Mouse (Mus musculus) kidney, adult 8-10 months (tissue): ENCODE measurements around the gene Herc4.
A peak's percentile ranks its signal among the peaks of the same experiment; 100 is the strongest.
"Not testable (repeated sequence)": the region's sequence is repeated elsewhere in the genome, so short reads cannot be mapped to it uniquely, and the experiment has no call there.

ENCODE experiments used
- DNase-seq, 2 experiments: peaks; one replicate each; pipeline ENCODE4 v3.0.0; 2022

The Herc4 gene

GRCm38 (mm10) chr10:63258696-63259095 is 15.1 kb downstream of the Herc4 start:
- no peak for DNase-seq

DNA sequence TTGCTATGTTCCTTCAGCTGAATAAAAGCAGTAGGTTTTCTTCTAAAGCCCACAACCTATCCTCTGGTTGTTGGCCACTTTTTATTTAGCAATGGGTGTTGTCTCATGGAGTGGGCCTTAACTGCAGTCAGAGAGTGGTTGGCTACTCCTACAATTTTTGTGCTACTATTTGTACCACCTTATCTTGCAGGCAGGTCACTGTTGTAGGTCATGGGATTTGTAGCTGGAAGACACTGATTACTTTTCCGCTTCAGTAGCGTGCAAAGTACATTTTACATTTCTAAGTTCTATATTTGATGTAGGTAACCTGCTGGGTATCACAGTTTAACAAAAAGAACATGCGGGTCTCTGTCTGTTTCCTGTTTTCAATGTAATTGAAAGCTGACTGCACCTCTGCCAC is 15.7 kb downstream of the Herc4 start:
- DNase-seq, result no peak

GRCm38 (mm10) chr10:63267941-63268340 is 24.3 kb downstream of the Herc4 start:
- DNase-seq, result no peak

DNA sequence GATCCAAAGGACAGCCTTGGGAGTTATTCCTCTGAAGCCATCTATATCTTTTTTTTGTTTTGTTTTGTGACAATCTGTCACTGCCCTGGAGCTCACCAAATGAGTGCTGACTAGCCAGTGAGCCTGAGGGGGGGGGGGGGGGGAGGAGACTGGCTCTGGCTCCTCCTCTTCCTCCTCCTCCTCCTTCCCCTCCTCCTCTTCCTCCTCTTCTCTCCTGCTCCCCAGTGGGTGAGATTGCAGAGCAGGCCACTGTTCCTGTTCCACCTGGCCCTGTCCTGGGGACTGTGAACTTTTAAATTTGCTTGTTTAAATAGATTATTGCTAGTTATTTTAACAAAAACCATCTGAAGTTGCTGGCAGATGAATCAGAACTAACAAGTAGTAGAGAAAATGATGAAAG is 28.8 kb downstream of the Herc4 start:
- DNase-seq, result no peak

- no peak for DNase-seq
Observed at GRCm38 (mm10) chr10:63272868-63273267, 29.3 kb downstream of the Herc4 start.

DNA sequence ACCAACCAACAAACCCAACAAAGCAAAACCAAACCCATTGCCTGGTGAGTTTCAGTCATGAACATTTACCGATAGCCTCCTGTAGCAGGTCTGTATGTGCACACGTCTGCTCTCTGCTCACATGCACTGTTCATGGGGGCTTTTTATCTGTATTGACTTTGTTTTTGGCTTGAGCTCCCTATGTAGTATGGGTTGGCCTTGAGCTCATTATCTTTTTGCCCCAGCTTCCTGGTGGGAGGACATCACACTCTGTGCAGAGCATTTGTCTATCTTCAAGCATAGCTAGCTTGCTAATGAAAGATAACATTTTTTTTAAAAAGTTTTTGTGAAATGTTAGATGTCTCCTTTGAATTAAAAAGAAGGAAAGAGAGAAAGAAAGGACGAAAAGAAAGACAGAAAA is 33.4 kb downstream of the Herc4 start:
- DNase-seq, result no peak

DNA sequence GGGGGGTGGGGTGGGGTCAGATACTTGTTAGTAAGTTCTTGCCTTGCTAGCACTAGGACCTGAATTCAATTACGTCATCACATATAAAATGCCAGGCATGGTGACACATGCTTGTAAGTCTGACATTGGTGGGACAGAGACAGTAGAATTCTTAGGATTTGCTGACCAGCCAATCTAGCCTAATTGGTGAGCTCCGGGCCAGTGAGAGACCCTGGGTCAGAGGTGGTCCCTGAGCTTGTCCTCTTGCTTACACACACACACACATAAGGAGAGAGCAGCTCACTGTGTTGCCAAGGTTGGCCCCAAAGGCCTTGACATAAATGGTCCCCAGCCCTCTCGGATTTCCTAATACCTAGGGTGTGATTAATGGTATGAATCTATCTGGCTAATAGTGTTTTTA is 36.2 kb downstream of the Herc4 start:
- DNase-seq, result no peak

DNA sequence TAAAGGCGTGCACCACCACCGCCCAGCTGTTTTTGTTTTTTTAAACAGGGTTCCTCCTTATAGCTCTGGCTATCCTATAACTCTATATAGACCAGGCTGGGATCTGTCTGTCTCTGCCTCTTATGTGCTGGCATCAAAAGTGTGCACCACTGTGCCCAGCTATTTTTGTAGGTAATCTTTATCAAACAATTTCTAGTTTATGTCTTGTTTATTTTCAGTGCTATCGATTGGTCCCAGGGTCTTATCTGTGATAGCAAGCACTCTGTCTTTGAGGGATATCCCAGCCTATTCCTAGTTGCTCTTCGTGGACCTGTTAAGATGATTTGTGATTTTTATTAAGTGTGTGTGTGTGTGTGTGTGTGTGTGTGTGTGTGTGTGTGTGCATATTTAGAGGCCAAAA is 38.8 kb downstream of the Herc4 start:
- no peak for DNase-seq

- DNase-seq, result peak; percentile 49 to 53
Observed at GRCm38 (mm10) chr10:63282846-63283245, 39.2 kb downstream of the Herc4 start.

DNA sequence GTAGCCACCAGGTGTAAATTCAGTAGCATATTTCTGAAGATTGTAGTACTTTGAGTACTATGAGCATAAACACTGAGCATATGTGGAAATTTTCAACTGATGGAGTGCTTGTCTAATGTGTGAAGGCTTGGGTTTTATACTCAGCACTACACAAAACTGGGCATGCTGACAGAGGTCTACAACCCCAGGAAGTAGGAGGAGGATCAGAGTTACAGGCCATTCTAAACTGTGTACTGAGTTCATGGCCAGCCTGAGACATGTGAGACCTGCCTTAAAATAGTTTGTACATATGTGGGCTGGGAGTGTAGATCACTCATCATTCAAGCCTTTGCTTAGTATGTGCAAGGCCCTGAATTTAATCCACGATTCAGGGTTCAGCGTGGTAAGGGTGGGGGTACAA is 58.7 kb downstream of the Herc4 start:
- DNase-seq, result no peak

- peak; percentile 70 to 87 for DNase-seq
Observed at GRCm38 (mm10) chr10:63308582-63309366, 65.2 kb downstream of the Herc4 start.

GRCm38 (mm10) chr10:63313726-63314125 is 70.1 kb downstream of the Herc4 start:
- peak; percentile 54 to 70 for DNase-seq

DNA sequence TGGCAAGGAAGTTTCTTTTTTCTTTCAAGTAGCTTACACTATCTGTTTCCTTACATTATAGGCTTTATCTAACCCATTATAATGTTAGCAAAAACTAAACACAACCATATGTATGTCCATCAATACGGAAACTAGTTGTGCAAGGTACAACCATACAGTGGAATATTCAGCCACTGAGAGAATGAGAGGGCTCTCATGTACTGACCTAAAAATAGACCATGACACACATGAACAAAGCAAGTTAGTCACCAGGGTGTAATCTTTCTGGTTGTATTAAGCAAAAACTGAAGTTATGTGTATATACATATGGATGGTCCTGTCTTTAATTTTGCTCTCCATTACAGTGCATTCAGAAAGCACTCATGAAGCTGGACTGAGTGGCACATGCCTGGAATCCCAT is 83.5 kb downstream of the Herc4 start:
- DNase-seq, result no peak

DNA sequence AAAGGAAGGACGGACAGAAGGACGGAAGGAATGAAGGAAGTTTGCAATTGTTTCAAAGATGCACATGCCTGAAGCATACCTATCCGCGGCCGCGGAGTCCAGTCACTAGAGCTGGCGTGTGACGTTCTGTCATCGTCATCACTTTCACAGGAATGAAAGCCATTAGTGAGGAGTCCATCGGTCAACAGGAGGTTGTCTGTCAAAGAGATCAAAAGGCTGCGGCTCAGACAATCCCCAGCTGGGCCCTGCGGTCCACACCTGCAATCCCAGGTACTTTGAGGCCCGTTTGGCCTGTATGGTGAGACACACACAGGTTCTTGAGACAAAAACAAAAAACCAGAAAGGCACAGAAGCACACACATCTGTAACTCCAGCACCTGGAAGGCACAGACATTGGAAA is 93.3 kb downstream of the Herc4 start:
- DNase-seq, result peak; percentile 29 to 62

DNA sequence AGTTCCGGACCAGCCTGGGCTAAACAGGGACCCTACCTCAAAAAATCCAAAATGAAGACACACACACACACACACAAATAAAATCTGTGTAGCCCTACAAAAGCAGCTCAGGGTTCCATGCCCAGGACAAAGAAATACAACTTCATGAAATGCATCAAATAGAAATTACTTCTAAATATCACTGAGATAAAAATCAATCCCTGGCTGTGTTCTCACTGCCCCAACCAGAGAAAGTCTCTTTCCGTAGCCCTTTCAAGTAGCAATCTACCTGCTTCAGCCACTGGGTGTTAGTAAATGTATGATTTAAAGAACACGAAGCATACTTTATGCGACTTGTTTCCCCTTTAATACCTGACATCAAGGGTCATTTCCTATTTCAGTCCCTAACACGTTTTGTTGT is 93.7 kb downstream of the Herc4 start:
- DNase-seq, result no peak

DNA sequence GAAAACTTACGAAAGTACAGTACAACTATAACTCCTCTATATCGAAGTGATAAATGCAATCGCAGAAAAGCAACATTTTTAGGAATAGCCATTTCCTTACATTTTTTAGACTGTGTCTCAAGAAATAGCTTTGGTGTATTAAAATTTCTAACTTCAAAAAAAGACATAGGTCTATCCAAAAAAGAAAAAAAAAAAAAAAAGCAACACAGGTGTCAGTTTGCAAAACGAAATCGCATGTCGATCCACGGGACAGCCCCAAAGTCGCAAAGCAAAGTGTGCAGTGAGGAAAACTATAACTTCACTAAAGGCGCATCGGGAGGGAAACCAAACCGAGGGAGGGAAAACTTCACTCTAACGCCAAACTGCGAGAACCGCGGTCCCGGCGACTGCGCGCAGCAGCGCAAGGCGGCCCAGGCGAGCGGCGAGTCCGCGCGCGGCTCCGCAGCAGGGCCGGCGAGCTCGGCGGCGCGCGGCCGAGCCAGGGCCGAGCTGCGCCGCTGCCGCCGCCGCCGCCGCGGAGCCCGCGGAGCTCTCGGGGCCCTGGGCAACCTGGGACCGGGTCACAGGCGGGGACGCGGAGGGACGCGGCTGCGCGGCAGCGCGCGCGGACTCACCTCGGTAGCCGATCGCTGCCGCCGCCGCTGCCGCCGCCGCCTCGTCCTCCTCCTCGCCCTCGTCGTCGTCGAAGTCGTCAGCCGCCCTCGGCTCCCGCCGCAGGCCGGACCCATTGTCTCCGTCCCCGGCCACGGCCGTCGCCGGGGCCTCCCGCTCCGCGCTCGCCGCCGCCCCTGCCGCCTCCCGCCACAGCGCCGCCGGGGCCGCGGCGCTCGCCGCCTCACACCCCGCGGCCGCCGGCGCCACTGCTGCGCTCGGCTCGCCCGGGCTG is 94.6 kb downstream of the Herc4 start:
- peak; percentile 33 to 37 for DNase-seq

- DNase-seq, result peak; percentile 86 to 87
Observed at GRCm38 (mm10) chr10:63338914-63339643, 95.5 kb downstream of the Herc4 start.

GRCm38 (mm10) chr10:63341351-63341750 is 97.7 kb downstream of the Herc4 start:
- no peak for DNase-seq

- no peak for DNase-seq
Observed at GRCm38 (mm10) chr10:63344751-63345150, 101.1 kb downstream of the Herc4 start.

- DNase-seq, result no peak
Observed at GRCm38 (mm10) chr10:63348291-63348690, 104.7 kb downstream of the Herc4 start.

DNA sequence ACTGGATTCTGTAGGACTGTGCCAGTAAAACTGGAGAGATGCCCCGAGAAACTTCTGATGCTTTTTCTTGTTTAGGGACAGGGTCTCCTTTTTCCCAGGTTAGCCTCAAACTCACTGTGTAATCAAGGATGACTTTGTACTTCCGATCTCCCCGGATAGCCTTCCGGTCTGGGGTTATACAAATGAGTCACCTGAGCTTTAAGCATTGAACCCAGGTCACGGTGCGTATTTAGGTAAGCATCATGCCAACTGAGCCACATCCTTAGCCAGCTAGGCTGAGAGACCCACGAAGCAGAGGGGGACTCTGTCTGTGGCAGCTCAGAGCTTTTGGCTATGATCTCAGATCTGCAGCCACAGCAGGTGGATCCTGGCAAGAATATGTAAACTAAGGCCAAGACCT is 107.1 kb downstream of the Herc4 start:
- DNase-seq, result no peak

- DNase-seq, result not testable (repeated sequence)
Observed at GRCm38 (mm10) chr10:63351099-63351498, 107.5 kb downstream of the Herc4 start.

GRCm38 (mm10) chr10:63352111-63352510 is 108.5 kb downstream of the Herc4 start:
- DNase-seq, result no peak
